Mouse (Mus musculus) megakaryocyte, embryonic 14.5 days (primary cell): ENCODE data around the gene Bcl11b. TPM values are rescaled to one million over a fixed set of nuclear protein-coding genes. Genes with fewer than 3 reads are reported as not detected.

ENCODE experiments used
- H3K27me3 ChIP-seq: replicated peaks from 2 replicates; pipeline ENCODE3; 2012; ENCODE audit warnings: inconsistent platforms
- H3K36me3 ChIP-seq: replicated peaks from 2 replicates; pipeline ENCODE3; 2012; ENCODE audit warnings: low read length, inconsistent platforms, mixed read lengths
- H3K4me1 ChIP-seq: 2 replicates; pipeline ENCODE4 v1.6.1; 2012; ENCODE audit warnings: inconsistent platforms
- H3K4me3 ChIP-seq: replicated peaks from 2 replicates; pipeline ENCODE3; 2012; ENCODE audit warnings: moderate library complexity, mild to moderate bottlenecking, inconsistent platforms
- H3K9me3 ChIP-seq: 2 replicates; pipeline ENCODE4 v1.6.1; 2012; ENCODE audit warnings: inconsistent platforms
- FLI1 ChIP-seq: IDR thresholded peaks from 2 replicates; pipeline ENCODE4 v1.6.1; 2012; ENCODE audit warnings: low read length, inconsistent platforms, mixed read lengths
- GATA1 ChIP-seq: IDR thresholded peaks from 3 replicates; pipeline ENCODE4 v1.6.1; 2012; ENCODE audit warnings: mixed read lengths, low read length, inconsistent platforms, borderline replicate concordance
- polyA plus RNA-seq: library from polyadenylated mRNA; stranded (reverse); fragments of >175 nt; gene quantifications from 2 replicates; pipeline ENCODE4 v1.2.3, GENCODE M21; 2012; ENCODE audit warnings: low replicate concordance; ENCODE audit not compliant: insufficient read depth

The Bcl11b gene
- polyA plus RNA-seq, 1 experiment: 0.07 TPM

DNA sequence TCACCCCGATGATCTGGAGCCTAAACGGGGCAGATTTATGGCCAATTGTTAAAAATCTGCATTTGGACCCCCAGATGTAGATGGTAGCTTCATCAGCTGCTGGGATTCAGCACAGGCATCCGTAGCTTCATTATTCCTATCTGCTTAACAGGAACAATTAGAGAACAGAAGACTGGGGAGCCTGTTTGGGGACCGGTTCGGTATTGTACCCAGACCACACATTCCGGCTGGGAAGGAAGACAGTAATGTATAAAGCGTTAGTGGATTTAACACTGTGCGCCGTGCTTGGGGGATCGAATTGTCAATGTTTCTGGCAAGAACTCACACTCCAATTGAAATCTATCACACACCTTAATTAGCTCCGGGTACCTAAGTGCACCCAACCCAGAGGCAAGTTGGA is 6.9 kb upstream of the Bcl11b start:
- Histone ChIP-seq H3K4me1 (peaks cover 6% of the 10 kb centered on the region), H3K27me3 (peaks cover 45% of the 10 kb centered on the region), H3K4me3 (no peak overlapping the region), H3K36me3 (no peaks in the 10 kb centered on the region), H3K9me3 (peaks cover 10% of the 10 kb centered on the region)
- TF ChIP-seq FLI1: no peak
- no peak for TF ChIP-seq GATA1

- H3K36me3 ChIP-seq: no peaks in the 10 kb centered on the region
- H3K27me3 ChIP-seq: peaks cover 57% of the 10 kb centered on the region
- TF ChIP-seq FLI1: no peak
- peaks cover 8% of the 10 kb centered on the region for H3K4me1 ChIP-seq
- 0 out of 2 replicates have a peak, but pooled peaks cover 1% of the 10 kb centered on the region for H3K9me3 ChIP-seq
- no peak overlapping the region for H3K4me3 ChIP-seq
Measured at GRCm38 (mm10) chr12:108009156-108009555, 5.8 kb upstream of the Bcl11b start.

GRCm38 (mm10) chr12:108005816-108006626 is 2.6 kb upstream of the Bcl11b start:
- TF ChIP-seq GATA1: no peak
- TF ChIP-seq FLI1: no peak
- H3K27me3 ChIP-seq: peaks cover 82% of the 10 kb centered on the region
- H3K4me3 ChIP-seq: no peak overlapping the region
- no peaks in the 10 kb centered on the region for H3K9me3 ChIP-seq
- H3K4me1 ChIP-seq: peaks cover 21% of the 10 kb centered on the region
- no peaks in the 10 kb centered on the region for H3K36me3 ChIP-seq

DNA sequence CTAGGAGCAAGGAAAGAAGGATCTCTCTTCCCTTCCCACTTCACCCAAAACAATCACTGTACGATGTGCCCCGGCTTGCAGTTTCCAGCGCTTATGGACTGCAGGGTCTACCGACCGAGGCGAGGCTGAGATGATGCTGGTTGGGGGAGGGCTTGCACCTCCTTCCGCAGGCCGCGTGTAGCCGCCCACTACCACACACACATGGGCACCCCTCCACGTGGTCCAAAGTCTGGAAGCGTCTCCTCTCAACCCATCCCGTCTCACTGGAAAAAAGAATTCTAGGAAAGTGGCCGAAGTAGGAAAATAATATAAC is 2.0 kb upstream of the Bcl11b start:
- Histone ChIP-seq H3K4me3 (no peak overlapping the region), H3K4me1 (peaks cover 21% of the 10 kb centered on the region), H3K9me3 (no peaks in the 10 kb centered on the region), H3K36me3 (no peaks in the 10 kb centered on the region), H3K27me3 (peaks cover 85% of the 10 kb centered on the region)
- TF ChIP-seq GATA1 (no peak), FLI1 (no peak)

DNA sequence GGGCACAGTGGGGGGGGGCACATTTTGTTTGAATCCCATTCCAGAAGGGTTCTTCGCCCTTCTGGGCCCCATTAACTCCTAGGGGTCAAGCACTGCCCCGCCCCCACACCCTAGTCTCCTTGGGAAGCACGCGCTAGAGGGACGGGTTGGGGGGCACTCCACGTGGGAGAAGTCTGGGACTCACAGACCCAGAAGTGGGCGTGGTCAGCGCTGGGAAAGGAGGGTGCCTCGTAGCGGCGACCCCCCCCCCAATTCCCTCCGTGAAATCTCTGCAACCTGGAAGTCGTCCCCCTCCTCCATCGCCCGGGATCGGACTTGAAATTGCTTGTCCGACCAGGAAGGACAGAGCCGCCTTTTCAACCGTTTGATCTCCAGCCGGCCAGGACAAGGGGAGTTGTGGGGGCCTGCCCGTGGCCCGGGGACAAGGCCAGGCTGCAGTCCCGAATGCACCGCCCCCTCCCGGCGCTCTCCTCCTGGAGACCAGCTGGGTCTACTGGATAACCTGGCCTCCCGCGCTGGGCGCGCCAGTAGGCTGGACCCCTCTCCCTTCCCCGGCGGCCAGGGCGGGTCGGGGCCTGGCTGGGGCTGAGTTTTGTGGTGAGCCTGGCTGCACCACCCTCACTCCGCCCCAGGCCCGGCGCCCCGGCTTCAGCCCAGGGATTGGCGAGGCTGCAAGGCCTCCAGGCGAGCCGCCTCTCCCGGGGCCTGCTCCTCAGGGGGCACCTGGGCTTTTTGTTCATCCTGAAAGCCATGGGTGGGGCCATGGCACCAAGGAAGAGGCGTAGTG is 1.5 kb upstream of the Bcl11b start:
- TF ChIP-seq GATA1 (no peak), FLI1 (no peak)
- H3K9me3 ChIP-seq: no peaks in the 10 kb centered on the region
- H3K4me3 ChIP-seq: no peak overlapping the region
- peaks cover 21% of the 10 kb centered on the region for H3K4me1 ChIP-seq
- no peaks in the 10 kb centered on the region for H3K36me3 ChIP-seq
- H3K27me3 ChIP-seq: peaks cover 89% of the 10 kb centered on the region

DNA sequence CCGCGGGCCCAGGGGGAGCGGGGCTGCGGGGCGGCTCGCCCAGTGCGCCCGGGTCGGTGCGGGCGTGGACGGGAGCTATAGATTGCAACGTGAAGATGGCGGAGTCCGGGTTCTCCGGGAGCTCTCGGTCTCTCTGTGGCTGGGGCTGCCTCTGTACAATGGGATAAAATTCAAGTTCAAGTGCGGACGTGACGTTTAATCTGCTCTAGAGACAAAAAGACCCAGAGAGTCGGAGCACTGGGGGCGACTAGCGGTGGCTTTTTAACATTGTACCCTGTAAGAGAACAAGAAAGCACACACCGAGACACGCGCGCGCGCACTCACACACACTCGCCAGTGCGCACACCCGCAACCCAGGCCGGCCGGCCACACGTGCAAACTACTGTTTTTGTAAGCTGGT is 526 bp upstream of the Bcl11b start:
- Histone ChIP-seq H3K4me1 (peaks cover 21% of the 10 kb centered on the region), H3K9me3 (no peaks in the 10 kb centered on the region), H3K27me3 (peaks cover 91% of the 10 kb centered on the region), H3K36me3 (no peaks in the 10 kb centered on the region), H3K4me3 (peak overlapping the region; percentile 76)
- TF ChIP-seq FLI1: no peak
- no peak for TF ChIP-seq GATA1

DNA sequence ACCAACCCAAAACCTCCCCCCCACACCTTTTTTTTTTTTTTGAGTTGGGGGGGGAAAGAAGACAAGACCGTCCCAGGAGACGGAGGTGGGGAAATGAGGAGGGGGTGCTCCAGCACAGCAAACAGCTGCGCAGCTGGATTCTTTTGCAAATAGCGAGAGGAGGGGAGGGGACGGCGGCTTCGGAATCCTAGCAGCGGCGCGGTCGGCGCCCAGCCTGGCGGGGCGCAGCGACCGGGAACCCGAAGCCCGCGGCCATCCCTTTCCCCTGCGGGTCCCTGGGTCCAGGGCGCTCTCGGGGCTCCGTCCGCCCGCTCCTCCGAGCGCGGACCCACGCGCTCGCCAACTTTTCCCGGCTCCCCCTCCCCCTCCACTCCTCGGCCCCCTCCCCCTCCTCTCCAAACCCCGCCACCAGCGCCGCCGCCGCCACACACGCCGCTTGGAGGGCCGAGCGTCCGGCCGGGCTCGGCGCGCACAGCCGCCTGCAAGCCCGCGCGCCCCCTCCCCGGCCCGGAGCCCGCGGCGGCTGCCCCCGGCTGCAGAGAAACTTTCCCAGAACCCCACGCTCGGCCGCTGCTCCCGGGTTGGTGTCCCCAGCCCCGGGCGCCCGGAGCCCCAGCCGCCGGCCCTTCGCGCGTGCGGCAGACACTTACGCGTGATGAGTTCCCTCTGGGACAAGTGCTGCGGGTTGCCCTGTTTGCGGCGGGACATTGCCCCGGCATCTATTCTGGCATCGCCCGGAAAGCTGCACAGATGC is 789 bp downstream of the Bcl11b start:
- no peaks in the 10 kb centered on the region for H3K9me3 ChIP-seq
- no peaks in the 10 kb centered on the region for H3K36me3 ChIP-seq
- TF ChIP-seq GATA1 (no peak), FLI1 (no peak)
- peaks cover 94% of the 10 kb centered on the region for H3K27me3 ChIP-seq
- peak overlapping the region; percentile 80 for H3K4me3 ChIP-seq
- H3K4me1 ChIP-seq: peaks cover 21% of the 10 kb centered on the region

DNA sequence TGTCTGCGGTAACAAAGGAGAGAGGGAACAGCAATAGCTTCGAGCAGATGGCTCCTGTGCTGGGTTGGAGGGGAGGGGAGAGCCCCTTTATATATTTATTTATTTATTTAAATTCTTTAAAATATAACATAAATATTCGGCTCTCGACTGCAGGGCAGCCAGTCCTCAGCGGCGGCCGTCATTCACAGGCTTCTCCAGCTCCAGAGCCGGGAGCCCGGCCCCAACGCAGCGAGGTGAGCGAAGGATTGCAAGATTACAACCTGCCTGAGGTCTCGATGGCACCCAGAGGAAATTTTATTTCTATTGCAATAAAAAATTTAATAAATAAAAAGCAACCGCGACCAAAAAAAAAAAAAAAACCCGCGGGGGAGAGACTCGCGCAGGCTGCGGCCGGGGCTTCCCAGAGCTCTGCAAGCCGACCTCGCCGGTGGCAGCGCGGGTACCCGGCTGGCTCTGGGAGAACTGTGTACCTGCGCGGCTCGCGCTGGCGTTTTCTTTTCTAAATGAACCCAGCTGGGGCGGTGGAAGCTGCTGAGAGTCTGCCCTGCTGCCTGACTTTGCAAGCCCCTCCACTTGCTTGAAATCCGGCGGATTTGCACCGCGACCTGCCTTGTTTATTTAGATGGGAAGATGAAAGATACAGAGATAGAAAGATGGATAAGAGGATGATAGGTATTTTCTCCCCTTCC is 1.6 kb downstream of the Bcl11b start:
- H3K36me3 ChIP-seq: no peaks in the 10 kb centered on the region
- H3K9me3 ChIP-seq: no peaks in the 10 kb centered on the region
- H3K4me3 ChIP-seq: no peak overlapping the region
- H3K27me3 ChIP-seq: peaks cover 96% of the 10 kb centered on the region
- peaks cover 21% of the 10 kb centered on the region for H3K4me1 ChIP-seq
- TF ChIP-seq FLI1 (no peak), GATA1 (no peak)

DNA sequence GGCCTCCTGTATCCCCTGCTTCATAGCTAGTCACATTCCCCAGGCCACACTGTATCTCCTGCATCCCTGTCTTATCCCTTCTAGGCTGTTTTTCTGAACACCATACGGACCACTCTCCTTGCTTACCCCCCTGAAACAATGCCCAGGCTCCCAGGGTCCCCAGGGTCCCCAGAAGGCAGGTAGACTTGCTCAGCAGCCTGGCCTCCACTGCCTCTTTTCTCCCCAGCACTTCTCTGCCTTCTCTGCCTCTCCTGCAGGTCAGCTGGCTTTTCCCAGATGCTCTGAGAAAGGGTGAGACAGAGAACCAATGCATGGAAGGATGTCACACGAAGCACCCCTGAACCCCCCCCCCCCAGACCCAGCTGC is 2.7 kb downstream of the Bcl11b start:
- no peak overlapping the region for H3K4me3 ChIP-seq
- TF ChIP-seq GATA1 (no peak), FLI1 (no peak)
- no peaks in the 10 kb centered on the region for H3K36me3 ChIP-seq
- peaks cover 15% of the 10 kb centered on the region for H3K4me1 ChIP-seq
- no peaks in the 10 kb centered on the region for H3K9me3 ChIP-seq
- peaks cover 91% of the 10 kb centered on the region for H3K27me3 ChIP-seq
